Comparison of ENCODE assay signal across 10 mouse cellular contexts in genomic region chr2:105680999-105681710, GRCm38 (mm10). TPM values are rescaled to one million over a fixed set of nuclear protein-coding genes. Genes with fewer than 3 reads are reported as not detected.
A peak's percentile ranks its signal among the peaks of the same experiment; 100 is the strongest.
DNase-seq lines count a peak whose midpoint lies in the region; ATAC-seq lines count a peak whose summit lies in the region.
"Had no signal": no experiment of that assay in that cellular context is flagged by ENCODE, and none has a peak within 500 bp of the region (broad histone marks: within the 10 kb centered on the region; RNA-seq: fewer than 3 reads in every experiment).

No protein-coding gene starts in this region.

- peak; percentile 10; the same call in 1 of the 2 replicates for ATAC-seq in hindbrain, embryonic 15.5 days (ENCODE audit: low FRiP score, low read depth)
- peak; percentile 7; the same call in 1 of the 2 replicates for ATAC-seq in neural tube, embryonic 11.5 days (ENCODE audit: insufficient read depth, low FRiP score, low TSS enrichment)

- H3K4me1 ChIP-seq in hindbrain, embryonic 15.5 days (replicated peaks), result peaks cover 10% of the 10 kb centered on the region
- peaks cover 20% of the 10 kb centered on the region for H3K4me1 ChIP-seq in neural tube, embryonic 11.5 days (ENCODE audit: control insufficient read depth, insufficient read depth, low read length)

- 5% methylated on average over 30 of the region's 30 CpGs for WGBS in hindbrain, embryonic 15.5 days
- WGBS in neural tube, embryonic 11.5 days, result 2% methylated on average over 30 of the region's 30 CpGs

- H3K36me3 ChIP-seq in hindbrain, embryonic 15.5 days, result no peaks in the 10 kb centered on the region
- 0 out of 2 replicates have a peak, but pooled peaks cover 2% of the 10 kb centered on the region for H3K36me3 ChIP-seq in neural tube, embryonic 11.5 days (ENCODE audit: control insufficient read depth, insufficient read depth, low read length)

- DNase-seq in heart, adult 11 months, result peak; percentile 83
- no peak for DNase-seq in heart, adult 8-10 months (ENCODE audit: low spot score)
- DNase-seq in embryo, embryonic 9.5 days (ENCODE audit: extremely low spot score), result peak; percentile 47
- peak; percentile 72 for DNase-seq in neural tube, embryonic 11.5 days (ENCODE audit: low spot score)
- no peak for DNase-seq in thymus, postnatal 0 days (ENCODE audit: low spot score)
- DNase-seq in layer of hippocampus, adult 11-12 months (ENCODE audit: low spot score), result no peak
- DNase-seq in frontal cortex, postnatal 25 days (ENCODE audit: low spot score in 2 of 2), result no peak
- DNase-seq: liver had no signal

- peak overlapping the region; percentile 15 for H3K4me3 ChIP-seq in hindbrain, embryonic 15.5 days
- H3K4me3 ChIP-seq in neural tube, embryonic 11.5 days (ENCODE audit: low read depth, low read length), result peak overlapping the region; percentile 24

- H3K4me2 ChIP-seq in hindbrain, embryonic 15.5 days, result peak overlapping the region; percentile 46
- peak overlapping the region; percentile 71 for H3K4me2 ChIP-seq in neural tube, embryonic 11.5 days (ENCODE audit: low read depth)

- peak overlapping the region; percentile 69 for H3K27ac ChIP-seq in hindbrain, embryonic 15.5 days (replicated peaks)
- H3K27ac ChIP-seq in neural tube, embryonic 11.5 days (ENCODE audit: low read depth, low read length), result no peak overlapping the region

- peaks cover 60% of the 10 kb centered on the region for H3K27me3 ChIP-seq in hindbrain, embryonic 15.5 days
- peaks cover 60% of the 10 kb centered on the region for H3K27me3 ChIP-seq in neural tube, embryonic 11.5 days (ENCODE audit: control insufficient read depth, insufficient read depth, low read length)

- H3K9ac ChIP-seq in hindbrain, embryonic 15.5 days, result peak overlapping the region; percentile 6; the same call in 1 of the 2 replicates
- H3K9ac ChIP-seq in neural tube, embryonic 11.5 days (ENCODE audit: low read length), result peak overlapping the region; percentile 1

- no peaks in the 10 kb centered on the region for H3K9me3 ChIP-seq in hindbrain, embryonic 15.5 days
- H3K9me3 ChIP-seq in neural tube, embryonic 11.5 days (ENCODE audit: control insufficient read depth, low read length), result no peaks in the 10 kb centered on the region

RNA-seq across cellular contexts. Expression of gene Pax6, which starts 12.5 kb away (rescaled TPM):
- total RNA-seq in heart, adult 8-10 months (2022), result not detected
- 32.6 and 42.3 TPM in 2 replicates for polyA plus RNA-seq in hindbrain, embryonic 15.5 days (2015; fragmentation: Nextera tagmentation; extraction: Ambion mirVana)
- polyA plus RNA-seq in neural tube, embryonic 11.5 days (2014; fragmentation: Nextera tagmentation; extraction: Ambion mirVana), result 28.2 and 30.7 TPM in 2 replicates
- polyA plus RNA-seq in thymus, postnatal 0 days (2015; fragmentation: Nextera tagmentation; extraction: Ambion mirVana), result 0.09 TPM in 1 of 2 replicates, not detected in the other
- total RNA-seq: hematopoietic stem cell, adult 5-6 weeks had no signal

Comparison
In these comparisons a context has a peak if more than half of its experiments do, and no peak if none do; other contexts are left out.
1. DNase-seq: peak in heart, adult 11 months (single experiment), embryo, embryonic 9.5 days (single experiment) and neural tube, embryonic 11.5 days (single experiment); none in heart, adult 8-10 months (single experiment), thymus, postnatal 0 days (single experiment), layer of hippocampus, adult 11-12 months (single experiment) and frontal cortex, postnatal 25 days (0 of 2).
2. RNA of gene Pax6, which starts 12.5 kb away (polyA plus RNA-seq): 32.6 to 42.3 TPM in hindbrain, embryonic 15.5 days and 28.2 to 30.7 TPM in neural tube, embryonic 11.5 days; 0.09 TPM in thymus, postnatal 0 days; every median in the first group is over 10 times any median in the second.